Mouse (Mus musculus): ENCODE measurements around the gene Igfbp6.
"Not testable (repeated sequence)": the region's sequence is repeated elsewhere in the genome, so short reads cannot be mapped to it uniquely, and the experiment has no call there.

Igfbp6 gene

GRCm38 (mm10) chr15:102136129-102136758 is 7.9 kb upstream of the Igfbp6 start, which contains the start of gene Spryd3:
Gene Spryd3 (minus strand): TSS chr15:102136234.
- peak; percentile 96 for DNase-seq (ENCODE audit: low read depth)

- DNase-seq (ENCODE audit: low read depth) = no peak
Measured at GRCm38 (mm10) chr15:102141120-102141519, 3.0 kb upstream of the Igfbp6 start.

DNA sequence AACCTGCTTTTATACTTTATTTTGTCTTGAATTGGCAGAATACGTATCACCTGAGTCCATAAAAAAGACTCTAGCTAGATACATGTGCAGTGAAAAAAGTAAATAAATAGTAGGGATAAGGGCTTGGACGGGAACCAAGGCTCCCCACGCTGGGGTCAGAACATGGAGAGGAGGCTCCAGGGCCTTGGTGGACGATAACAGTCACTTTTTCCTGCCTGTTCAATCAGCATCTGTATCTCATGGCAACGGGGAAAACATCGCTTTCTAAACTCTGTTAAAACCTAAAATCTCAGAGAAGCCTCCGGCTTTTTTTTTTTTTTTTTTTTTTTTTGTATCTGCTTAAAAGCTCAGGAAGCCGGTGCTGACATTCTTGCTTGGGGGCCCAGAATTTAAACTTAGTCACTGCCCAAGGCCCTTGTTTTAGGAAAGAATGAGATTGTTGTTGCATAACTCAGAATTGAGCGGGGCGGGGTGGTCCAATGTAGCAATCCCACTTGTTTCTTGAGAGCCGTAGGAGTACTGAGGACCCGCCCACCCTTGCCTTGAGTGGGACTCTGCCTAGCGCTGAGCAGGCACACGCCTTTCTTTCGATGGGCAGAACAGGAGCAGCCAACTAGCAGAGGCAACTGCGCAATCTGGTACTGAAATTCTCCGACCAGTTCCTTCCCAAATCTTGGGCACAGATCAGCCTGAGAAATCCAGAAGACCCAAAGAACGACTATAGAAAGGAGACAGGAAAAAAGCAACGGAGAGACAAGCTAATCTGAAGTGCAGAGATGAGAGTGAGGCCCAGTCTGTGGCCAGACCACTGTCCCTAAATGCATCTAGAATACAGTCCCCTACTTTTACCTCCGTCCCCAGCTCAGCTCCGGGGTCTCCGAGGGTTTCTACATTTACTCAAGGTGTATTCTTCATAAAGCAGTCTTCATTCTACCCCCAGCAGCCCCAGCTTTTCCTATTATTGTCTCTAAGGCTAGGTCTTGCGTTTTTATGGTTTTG is 949 bp upstream of the Igfbp6 start:
- DNase-seq (ENCODE audit: low read depth) = peak; percentile 46

GRCm38 (mm10) chr15:102144726-102145125 is 564 bp downstream of the Igfbp6 start:
- no peak for DNase-seq (ENCODE audit: low read depth)

GRCm38 (mm10) chr15:102145330-102145729 is 1.2 kb downstream of the Igfbp6 start:
- no peak for DNase-seq (ENCODE audit: low read depth)

GRCm38 (mm10) chr15:102146089-102146488 is 1.9 kb downstream of the Igfbp6 start:
- DNase-seq (ENCODE audit: low read depth) = no peak

DNA sequence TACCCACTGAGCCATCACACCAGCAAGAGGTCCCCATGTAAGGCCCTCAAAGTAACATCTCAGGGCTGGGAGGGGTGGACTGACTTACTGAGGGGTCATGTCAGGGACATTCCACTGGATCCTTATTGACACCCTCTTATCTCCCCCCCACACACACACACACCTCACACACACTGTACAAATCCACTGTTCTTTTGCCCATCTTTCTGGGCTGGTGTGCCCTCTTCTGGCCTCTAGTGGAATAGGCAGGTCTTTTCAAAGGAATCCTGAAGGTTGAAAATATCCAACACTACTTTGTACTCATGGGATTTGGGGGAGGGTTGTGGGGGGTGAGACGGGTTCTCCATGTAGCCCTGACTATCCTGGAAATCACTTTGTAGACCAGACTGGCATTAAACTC is 2.7 kb downstream of the Igfbp6 start:
- DNase-seq (ENCODE audit: low read depth) = peak; percentile 75

DNA sequence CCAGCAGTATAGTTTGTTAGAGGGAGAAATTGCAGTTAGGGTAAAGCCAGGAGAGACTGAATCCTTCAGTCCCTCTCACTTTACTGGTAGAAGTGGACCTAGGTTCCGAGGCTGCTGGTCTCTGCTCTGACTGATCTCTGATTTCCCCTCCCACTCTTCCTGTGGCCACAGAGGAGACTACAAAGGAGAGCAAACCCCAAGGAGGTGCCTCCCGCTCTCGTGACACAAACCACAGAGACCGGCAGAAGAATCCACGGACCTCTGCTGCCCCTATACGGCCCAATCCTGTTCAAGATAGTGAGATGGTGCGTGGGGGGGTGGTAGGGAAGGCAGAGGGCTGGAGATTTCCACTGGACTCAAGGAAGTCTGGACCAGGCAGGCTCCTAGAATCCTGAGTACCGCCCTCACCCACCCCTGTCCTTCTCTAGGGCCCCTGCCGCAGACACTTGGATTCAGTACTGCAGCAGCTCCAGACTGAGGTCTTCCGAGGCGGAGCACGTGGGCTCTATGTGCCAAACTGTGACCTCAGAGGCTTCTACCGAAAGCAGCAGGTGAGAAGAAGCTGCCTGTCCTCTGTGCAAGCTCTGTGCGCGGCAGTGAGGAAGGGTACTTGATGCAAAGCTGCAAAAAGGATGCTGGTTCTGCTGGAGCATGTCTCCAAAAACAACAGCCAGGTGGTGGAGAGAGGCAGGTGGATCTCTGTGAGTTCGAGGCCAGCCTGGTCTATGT is 3.7 kb downstream of the Igfbp6 start:
- DNase-seq (ENCODE audit: low read depth) = peak; percentile 61

DNA sequence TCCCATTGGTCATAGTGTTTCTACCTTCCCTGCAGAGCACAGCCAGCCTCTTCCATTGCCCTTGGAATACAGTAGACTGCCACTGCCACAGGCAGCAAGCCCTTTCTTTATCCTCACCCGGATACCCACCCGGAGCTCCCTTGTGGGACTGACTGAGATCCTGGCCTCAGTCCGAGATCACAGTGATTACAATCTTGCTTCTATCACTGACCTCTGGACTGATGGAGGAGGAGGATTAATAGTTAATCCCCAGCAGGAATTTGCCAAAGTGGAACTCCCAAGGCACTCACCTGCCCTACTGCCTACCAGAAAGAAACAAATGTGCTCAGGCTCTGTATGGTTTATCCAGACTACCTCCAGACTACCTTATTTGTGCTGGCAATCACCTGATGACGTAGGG is 5.4 kb downstream of the Igfbp6 start:
- no peak for DNase-seq (ENCODE audit: low read depth)

DNA sequence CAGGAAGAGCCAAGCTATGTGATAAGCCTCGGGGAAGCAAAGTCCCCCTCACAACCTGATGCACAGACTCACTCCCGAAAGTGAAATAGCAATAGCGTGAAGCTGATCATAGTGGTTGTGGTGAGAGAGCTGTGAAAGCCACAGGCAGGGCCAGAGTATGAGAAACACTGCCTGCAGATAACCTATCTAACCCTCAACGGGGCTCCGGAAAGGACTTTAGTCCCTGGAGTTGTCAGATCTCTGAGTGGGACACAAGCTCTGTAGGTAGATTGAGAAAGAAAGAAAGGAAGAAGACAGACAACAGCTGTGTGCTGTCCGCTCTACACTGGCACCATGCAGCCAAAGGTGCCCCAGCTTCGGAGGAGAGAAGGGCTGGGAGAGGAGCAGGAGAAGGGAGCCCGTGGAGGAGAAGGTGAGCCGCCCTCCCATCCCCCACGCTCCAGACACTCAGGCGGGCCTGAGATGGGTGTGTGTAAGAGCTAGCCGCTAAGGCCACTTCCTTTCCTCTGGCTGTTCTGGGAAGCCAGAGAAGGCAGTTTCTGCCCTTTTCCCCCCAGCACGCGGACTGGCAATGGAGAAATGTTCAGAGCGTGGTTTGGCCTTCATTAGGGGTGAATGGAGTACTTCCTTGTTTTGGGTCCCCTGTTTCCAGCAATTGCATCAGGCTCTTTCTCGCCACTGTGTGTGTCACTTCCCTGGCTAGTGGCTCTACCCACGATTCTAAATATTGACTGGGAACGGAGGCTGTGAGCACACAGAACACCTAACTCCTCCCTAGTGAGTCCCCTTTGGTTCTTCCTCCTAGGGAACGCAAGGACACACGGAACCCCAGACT is 6.4 kb downstream of the Igfbp6 start, which contains the start of gene Soat2:
Gene Soat2 (plus strand): TSS at position 226 of the 835 bp plus-strand sequence.
- DNase-seq (ENCODE audit: low read depth) = peak; percentile 91

- no peak for DNase-seq (ENCODE audit: low read depth)
Measured at GRCm38 (mm10) chr15:102152646-102153045, 8.5 kb downstream of the Igfbp6 start.

GRCm38 (mm10) chr15:102155006-102155405 is 10.8 kb downstream of the Igfbp6 start:
- not testable (repeated sequence) for DNase-seq (ENCODE audit: low read depth)

DNA sequence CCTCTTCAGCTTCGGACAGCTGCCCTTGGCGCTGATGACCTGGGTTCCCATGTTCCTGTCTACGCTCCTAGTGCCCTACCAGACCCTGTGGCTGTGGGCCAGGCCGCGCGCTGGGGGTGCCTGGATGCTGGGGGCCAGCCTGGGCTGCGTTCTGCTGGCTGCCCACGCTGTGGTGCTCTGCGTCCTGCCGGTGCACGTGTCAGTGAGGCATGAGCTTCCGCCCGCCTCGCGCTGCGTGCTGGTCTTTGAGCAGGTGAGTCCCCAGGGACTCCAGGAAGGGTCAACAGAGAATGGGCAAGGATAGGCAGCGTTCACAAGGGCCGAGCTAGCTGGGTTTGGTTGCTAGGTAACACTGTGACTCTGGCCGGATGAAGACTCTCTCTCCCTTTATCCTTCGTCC is 12.7 kb downstream of the Igfbp6 start:
- no peak for DNase-seq (ENCODE audit: low read depth)

DNA sequence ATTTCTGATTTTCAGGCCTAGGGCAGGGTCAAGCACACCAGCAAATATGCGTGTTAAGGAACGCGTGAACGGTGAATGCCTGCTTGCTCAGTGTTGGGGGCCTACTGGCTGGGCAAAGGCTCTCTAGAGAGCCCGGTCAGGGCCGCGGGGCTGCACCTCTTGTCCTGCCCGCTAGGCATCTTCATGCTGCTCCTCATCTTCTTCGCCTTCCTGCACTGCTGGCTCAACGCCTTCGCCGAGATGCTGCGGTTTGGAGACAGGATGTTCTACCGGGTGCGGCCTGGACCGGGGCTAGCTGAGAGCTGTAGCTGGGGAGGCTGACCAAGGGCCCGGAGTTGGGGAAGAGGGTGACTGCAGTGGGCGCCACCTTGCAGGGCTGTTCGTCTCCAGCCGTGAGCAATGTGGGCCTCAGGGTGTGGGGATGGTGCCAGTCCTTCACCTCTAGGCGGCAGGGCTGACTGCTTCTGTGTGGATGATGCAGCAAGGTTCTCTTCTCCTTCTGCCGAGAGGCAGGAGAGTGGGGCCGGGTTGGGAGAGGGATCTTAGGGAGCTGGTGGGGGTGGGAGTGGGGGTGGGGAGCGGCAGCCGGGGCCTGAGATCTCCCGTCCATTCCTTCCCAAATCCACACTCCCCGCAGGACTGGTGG is 16.4 kb downstream of the Igfbp6 start:
- DNase-seq (ENCODE audit: low read depth) = no peak

- peak; percentile 84 for DNase-seq (ENCODE audit: low read depth)
Measured at GRCm38 (mm10) chr15:102163900-102164693, 19.9 kb downstream of the Igfbp6 start.

DNA sequence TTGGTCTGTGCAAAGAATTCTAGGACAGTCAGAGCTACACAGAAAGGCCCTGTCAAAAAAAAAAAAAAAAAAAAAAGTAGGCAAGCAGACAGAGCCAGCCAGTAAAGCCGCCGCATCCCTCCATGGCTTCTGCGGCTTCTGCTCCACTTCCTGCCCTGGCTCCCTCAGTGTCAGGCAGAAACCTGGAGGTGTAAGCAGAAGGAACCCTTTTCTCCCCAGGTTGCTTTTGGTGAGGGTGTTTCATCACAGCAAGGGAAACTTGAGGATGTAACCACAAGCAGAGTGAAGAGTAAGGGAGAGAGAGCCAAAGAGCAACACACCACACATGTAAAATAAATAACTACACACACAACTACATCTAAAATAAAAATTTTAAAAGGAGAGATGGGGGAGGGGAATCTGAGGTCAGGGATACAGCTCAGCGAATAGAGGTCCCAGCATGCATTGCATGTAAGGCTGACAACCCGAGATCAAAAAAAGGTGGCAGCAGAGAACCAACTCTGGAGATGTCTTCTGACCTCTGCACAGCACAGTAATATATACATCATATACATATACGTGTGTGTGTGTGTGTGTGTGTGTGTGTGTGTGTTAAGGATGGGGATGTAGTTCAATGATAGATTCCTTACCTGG is 21.4 kb downstream of the Igfbp6 start:
- DNase-seq (ENCODE audit: low read depth) = peak; percentile 88

- DNase-seq (ENCODE audit: low read depth) = peak; percentile 40
Measured at GRCm38 (mm10) chr15:102167620-102168021, 23.5 kb downstream of the Igfbp6 start.

- DNase-seq (ENCODE audit: low read depth) = no peak
Measured at GRCm38 (mm10) chr15:102169064-102169463, 24.9 kb downstream of the Igfbp6 start.

- no peak for DNase-seq (ENCODE audit: low read depth)
Measured at GRCm38 (mm10) chr15:102173581-102173980, 29.4 kb downstream of the Igfbp6 start.

Data from 416B (cell line).